Mouse (Mus musculus): ENCODE measurements at regions not wholly inside any gene's neighbourhood (a gene's known extent, or its start where the extent isn't known, plus 50 kb on each side); places are given as distances from the start of the nearest gene placed in this dataset.
"Not testable (repeated sequence)": the region's sequence is repeated elsewhere in the genome, so short reads cannot be mapped to it uniquely, and the experiment has no call there.

DNA sequence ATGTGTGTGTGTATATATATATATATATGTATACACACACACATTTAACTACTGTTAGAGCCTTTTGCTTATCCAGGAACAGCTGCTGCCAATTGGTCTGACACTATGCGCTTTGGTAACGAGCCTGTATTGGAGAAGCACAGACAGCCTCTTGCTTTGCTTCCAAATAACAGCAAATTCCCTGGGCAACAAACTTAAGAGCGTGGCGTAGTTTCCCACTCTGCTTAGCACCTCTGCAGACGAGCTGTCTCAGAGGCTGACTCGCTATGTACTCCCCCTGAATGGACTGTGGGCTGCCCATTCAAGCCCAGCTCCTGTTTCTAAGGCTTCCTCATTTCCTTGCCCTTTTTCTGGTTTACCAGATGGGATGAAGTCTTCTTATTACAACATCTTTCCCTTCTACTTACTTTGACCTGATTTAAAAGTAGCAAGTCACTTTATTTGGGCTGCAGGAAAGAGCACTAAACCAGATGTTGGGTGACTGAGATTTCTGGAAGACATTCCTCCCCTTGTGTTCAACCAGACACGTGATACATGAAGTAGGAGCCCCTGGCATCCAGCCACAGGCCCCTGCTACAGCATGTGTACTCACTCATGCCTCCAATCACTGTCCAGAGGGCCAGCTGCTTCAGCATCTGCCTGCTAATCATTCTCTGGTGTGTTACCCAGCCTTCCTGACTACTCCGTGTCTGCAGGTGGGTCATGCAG, 111.3 kb upstream of the Gmds start:
- DNase-seq (ENCODE audit: low read depth), result no peak

DNA sequence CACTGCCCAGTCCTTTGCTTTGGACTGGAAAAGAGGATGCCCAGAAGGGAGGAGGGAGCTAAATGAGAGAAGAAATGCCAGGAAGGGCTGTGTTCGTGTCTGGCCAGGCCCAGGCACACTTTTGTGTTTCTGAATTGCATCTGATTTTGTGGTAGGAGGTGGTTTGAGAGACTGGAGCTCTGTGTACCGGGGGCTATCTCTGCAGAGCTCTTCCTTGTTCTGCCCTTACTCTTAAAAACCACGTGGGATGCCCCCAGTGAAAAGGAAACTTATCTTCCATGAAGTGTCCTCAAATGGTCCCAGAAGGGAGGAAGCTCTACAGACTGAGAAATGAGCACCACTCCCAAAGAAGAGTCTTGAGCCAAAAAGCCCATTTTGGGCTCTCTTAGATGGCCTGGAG, 106.0 kb upstream of the Gmds start:
- DNase-seq (ENCODE audit: low read depth), result no peak

DNA sequence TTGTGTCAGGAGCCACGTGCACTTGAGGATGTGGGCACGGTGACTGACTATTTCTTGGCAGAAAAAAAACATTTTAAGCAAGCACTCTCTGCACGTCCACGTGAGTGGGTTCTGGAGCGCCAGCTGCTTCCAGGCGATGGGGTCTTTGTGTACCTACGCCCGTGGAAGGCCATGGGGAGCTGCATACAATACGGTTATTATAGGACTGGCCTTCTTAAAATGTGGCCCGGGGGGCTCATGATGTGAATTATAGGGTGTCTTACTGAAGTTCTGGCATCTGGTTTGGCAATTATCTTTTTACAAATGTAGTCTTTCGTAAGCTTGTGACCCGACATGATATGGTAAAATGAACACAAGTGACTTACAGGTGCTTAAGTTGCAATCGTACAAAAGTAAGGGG, 103.5 kb upstream of the Gmds start:
- no peak for DNase-seq (ENCODE audit: low read depth)

DNA sequence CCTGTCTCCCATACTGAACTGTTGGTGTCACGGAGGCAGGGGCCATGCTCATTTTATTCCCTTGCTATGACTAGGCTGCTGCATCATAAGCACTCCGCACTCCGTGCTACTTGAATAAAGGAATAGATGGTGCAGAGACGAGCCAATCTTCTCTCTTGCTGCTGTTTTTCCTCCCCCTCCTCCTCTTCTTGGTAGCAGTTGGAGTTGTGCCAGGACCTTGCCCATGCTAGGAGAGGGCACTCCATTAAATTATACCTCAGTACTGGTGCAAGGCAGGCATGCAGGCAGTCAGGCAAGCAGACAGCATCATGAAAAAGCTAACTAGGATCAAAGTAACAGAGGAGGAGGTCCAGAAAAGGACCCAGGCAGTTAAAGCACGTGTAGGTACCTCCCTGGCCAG, 96.6 kb upstream of the Gmds start:
- no peak for DNase-seq (ENCODE audit: low read depth)

DNA sequence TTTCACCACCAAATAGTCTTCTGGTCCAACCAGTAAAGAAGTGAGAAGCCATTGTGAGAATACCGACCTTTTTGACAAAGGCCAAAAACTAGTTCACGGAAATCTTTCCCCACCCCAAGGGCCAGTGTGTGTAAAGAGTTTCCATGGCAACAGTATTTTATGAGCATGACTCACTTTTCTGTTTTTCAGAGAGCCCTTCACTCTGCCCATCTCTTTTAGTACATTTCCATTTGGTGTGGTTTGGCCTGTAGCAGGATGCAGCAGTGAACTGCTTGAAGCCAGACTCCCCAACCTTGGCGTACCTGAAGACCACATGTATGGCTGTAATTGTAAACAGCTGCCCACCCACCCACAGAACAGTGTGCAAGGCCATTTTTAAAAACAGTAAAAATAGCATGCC, 89.9 kb upstream of the Gmds start:
- no peak for DNase-seq (ENCODE audit: low read depth)

DNA sequence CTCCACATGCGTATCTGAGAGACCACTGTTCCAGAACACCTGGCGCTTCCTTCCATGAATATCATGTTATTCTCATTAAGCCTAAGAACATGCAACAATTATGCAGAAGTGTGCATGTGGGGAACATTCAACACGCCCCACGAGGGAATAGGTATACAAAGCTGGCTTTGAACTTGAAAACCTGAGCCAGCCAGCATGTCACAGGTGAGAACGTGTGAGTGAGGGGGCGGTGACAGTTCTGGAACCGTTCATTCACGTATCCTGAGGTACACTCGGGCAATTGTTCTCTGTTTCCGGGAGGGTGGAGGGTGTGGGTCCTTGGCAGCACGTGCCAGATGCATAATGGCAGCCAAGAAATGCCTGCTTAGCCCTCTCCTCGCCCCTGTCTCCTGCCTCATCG, 88.4 kb upstream of the Gmds start:
- DNase-seq (ENCODE audit: low read depth), result no peak

DNA sequence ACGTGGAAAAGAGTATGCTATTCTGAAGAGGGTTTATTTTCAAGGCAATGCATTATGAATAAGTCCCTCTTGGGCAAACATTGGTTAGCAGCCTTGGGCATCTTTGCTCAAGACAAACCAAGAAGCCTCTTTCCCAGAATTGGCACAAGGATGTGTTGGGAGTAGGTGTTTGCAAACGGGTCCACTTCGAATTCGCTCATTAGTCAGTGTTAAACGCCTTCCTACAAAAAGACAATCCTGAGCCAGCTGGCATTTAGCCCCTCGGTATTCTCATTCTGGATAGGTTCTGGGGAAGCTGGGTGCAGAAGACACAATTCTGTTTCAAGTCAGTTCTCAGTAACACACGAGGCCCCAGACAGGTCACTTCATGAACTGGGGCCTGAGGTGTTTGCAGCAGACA, 87.7 kb upstream of the Gmds start:
- no peak for DNase-seq (ENCODE audit: low read depth)

DNA sequence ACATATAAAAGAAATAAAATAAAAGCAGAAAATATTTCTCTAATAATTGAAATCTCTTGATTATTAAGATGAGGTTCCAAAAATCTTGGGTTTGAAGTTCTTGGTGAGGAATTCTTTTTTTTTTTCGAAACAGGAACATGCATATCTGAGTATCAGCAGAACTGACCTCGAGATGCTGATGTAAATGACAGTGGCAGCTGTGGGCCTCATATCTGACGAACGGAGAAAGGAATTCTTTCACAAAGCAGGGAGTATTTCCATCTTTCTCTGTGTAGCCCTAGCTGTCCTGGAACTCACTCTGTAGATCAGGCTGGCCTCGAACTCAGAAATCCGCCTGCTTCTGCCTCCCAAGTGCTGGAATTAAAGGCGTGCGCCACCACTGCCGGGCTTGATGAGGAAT, 86.0 kb upstream of the Gmds start:
- not testable (repeated sequence) for DNase-seq (ENCODE audit: low read depth)

DNA sequence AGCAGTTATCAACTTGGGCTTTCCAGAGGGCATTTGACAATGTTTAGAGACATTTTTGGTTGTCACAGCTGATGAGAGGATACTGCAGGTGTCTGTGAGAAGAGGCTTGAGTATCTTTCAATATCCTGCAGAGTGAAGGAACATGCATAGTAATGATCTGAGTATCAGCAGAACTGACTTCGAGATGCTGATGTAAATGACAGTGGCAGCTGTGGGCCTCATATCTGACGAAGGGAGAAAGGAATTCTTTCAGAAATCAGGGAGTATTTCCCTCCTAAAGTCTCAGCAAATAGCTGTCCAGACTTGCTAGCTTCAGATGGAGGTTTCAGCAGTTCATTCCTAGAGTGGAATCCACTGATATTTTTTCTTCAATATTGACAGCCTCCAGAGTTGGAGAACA, 83.9 kb upstream of the Gmds start:
- no peak for DNase-seq (ENCODE audit: low read depth)

DNA sequence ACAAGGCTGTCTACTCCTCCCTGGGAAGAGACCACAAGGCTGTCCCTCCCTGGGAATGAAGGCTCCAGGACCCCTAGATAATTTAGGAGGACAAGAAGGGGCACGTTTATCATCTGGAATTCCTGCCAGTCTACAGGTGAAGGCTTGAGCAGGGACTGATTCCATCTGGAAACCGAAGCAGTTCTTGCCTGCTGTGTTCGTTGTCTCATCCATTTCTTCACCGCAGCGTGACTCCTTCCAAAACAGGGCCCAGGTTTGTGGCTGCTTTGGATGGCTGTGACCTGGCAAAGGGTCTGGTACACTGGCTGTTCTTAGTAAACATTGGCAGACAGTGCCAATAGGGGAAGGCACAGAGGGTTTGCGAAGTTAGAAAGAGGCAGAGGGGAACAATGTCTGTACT, 80.8 kb upstream of the Gmds start:
- DNase-seq (ENCODE audit: low read depth), result no peak

DNA sequence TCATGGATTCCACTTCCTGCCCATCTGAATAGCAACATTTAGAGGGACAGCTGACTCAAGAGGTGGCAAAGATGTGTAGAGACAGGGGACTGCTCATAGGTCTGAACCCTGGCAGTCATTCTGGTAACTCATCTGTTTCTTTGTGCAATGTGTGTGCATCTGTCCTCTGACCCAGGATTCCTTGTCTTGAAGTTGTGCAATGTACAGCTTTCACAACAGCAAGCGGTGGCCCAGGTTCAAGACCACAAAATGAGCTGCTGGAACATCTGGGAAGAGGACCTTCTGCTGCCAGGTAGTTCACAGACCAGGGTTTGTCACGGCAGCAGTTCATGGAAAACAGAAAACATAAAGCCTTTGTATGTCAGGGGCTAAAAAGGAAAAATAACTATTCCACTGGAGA, 80.1 kb upstream of the Gmds start:
- DNase-seq (ENCODE audit: low read depth), result no peak

DNA sequence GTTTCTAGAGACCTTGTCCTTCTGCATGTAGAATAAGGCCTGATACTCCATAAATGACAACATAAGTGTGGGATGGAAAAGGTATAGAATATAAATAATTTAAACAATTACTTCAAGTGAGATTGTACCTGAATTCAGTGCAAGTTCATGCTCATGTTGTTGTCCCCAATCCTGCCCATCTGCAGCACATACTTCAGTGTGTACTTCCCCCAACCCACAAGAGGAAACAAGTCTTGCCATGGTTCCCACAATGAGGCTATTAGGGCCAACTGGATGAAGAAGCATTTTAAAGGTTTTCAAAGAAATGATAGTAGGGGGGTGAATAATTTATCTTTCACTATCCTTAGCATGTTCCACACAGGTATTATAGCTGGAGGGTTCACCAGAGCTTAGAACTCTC, 79.4 kb upstream of the Gmds start:
- no peak for DNase-seq (ENCODE audit: low read depth)

DNA sequence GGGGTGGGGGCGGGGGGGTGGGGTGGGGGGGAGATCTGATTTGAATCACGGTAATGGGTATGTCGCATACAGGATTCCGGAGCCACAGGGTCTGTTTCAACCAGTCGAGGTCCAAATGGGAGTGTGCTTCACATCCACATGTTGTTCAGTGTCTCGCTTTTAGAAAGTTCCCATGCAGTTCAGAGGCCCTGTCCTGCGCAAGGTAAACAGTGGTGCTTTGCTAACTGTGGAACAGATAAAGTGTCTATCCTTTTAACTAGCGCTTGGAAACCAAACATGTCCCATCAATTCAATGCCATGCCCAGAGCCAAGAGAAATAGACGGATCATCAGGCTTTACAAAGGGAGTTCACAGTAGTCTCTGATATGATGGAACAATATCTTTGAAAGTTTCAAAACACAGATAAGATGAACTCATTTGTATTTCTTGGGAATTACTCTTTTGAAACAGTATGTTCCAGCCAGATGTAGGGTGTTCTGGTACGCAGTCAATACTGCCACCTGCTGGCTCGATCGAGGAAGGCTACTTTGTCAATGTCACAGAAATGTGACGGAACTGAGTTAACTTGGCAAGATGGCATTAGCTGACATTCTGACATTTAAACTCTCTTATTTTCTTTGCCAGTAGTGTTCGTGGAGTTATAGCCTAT, 72.9 kb upstream of the Gmds start:
- DNase-seq (ENCODE audit: low read depth), result peak; percentile 47

DNA sequence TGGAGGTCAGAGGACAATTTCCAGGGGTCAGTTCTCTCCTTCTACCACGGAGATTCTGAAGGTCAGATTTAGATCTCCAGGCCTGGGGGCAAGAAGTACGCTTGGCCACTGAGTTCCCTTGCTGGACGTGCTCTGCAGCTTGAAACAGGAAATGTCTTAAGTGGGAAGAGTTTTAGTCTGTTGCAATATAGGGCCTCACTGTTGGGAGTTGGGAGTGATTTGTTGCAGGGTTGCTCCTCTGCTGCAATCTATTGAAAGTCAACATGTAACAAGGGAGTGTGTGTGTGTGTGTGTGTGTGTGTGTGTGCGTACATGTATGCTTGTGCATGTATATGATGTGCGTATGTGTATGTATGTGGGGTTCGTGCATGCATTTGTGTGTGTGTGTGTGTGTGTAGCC, 71.5 kb upstream of the Gmds start:
- no peak for DNase-seq (ENCODE audit: low read depth)

DNA sequence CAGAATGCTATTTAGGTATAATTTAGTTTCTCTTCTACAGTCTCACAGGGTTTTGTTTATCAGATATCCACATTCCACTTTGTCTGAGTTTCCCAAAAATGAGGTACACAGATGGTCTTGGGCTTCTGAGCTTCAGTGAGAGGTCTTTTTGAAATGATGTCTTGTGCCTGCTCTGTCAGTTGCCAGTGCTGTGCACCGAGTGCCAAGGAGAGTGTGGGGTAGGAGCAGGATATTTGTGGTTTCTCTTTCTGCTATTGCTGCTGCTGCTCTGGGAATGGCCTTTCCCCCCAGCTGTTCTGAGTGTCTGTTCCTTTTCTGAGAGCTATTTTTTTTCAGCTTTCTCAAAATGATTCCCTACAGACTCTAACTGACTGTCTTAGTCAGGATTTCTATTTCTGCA, 60.1 kb upstream of the Gmds start:
- DNase-seq (ENCODE audit: low read depth), result no peak

Data from naive thymus-derived CD4-positive, alpha-beta T cell, adult 2 months (primary cell).